Mouse (Mus musculus): ENCODE measurements at regions not wholly inside any gene's neighbourhood (a gene's known extent, or its start where the extent isn't known, plus 50 kb on each side); places are given as distances from the start of the nearest gene placed in this dataset.

DNA sequence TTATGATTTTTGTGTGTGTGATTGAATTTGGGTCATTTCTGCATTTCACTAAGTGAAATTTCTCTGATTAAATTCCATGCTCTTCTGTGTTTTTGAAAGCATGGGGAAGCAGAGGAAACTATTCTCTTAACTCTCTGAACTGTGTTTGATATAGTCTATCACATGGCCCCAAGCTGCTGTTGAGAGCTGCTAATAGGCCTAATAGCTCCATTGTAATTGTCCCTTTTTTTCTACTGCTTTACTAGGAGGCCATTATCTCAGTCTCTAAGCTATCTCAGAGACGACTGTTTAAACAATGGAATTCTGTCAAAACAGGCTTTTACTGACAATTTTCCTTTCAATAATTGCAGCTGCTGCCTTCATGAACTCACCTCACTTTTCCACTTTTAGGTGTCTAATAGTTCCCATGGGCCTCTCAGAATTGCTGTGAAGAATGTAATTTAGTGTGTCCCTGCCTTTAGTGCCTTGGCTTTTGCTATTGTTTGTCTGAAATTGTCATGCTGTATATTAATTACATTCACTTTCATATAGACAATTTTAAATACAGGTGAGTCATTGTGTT, 721.5 kb upstream of the Kcnd2 start:
- DNase-seq, result peak; percentile 5

DNA sequence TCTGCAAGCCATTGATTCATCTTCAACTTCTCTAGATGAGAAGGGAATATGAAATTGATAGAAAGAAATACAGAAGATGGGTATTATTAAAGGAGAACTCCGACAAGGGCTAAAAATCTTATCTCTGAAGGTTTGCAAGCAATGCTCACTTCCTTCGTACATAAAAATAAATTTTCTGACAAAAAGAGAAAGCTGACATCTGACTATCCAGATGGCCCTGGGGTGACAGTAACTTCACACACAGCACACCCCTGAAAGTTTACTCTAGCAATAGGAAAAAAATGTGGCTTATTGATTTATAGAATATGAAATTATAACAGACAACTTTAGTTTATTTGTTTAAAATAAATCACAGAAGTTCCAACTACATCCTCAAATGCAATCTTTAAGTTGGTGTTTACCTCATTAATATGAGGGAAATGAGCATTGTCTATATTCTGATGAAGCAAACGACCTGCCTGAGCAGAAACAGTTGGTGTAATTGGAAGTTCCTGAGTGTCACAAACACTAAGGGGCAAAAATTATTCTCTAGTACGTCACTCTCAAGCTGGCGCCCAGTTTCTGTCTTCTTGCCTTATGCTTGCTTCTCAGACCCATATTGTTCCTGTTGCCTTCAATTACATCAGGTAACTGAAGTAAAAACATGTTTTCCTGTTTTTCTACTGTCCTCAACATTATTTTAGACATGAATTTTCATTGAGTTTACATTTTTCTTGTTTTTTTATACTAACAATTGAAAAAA, 712.8 kb upstream of the Kcnd2 start:
- no peak for DNase-seq
